Mouse (Mus musculus): Measurements from ENCODE around the gene Slc7a6os.

GRCm38 (mm10) chr8:106219620-106220019 lies 8.9 kb upstream of the Slc7a6os start:
- TF ChIP-seq EP300 (IDR thresholded peaks at IDR 0.05; ENCODE audit: low read depth) (no peak), CTCF (IDR thresholded peaks at IDR 0.05; ENCODE audit: low read depth) (0 out of 2 replicates have a peak, but pooled peaks have one; percentile 17)
